Mouse (Mus musculus): Measurements from ENCODE around the gene Lgals3bp.

- no peak for TF ChIP-seq CTCF (IDR thresholded peaks at IDR 0.05; ENCODE audit: extremely low read depth, insufficient read depth, insufficient read length, insufficient replicate concordance)
- TF ChIP-seq POLR2A (IDR thresholded peaks at IDR 0.05; ENCODE audit: low read depth, low read length), result no peak
Measured at GRCm38 (mm10) chr11:118417496-118417895, 15.6 kb upstream of the Lgals3bp start.
